Mouse (Mus musculus) testis, adult 2 months (tissue): ENCODE measurements around the gene Srl. TPM values are rescaled to one million over a fixed set of nuclear protein-coding genes. Genes with fewer than 3 reads are reported as not detected.

Experiments
- H3K27ac ChIP-seq: fragments of 200-500 bp; 2 replicates; pipeline ENCODE4 v1.5.1; 2012; ENCODE audit warnings: low read depth, low read length; ENCODE audit not compliant: control insufficient read depth, insufficient read depth
- H3K27me3 ChIP-seq: fragments of 200-500 bp; 2 replicates; pipeline ENCODE4 v1.6.1; 2012; ENCODE audit warnings: mild to moderate bottlenecking, low read length, moderate library complexity; ENCODE audit not compliant: control insufficient read depth, insufficient read depth
- H3K36me3 ChIP-seq: fragments of 200-500 bp; 2 replicates; pipeline ENCODE4 v1.6.1; 2012; ENCODE audit warnings: mild to moderate bottlenecking, low read length; ENCODE audit not compliant: control insufficient read depth, insufficient read depth
- H3K4me1 ChIP-seq: fragments of 200-500 bp; 2 replicates; pipeline ENCODE4 v1.6.1; 2012; ENCODE audit warnings: low read length; ENCODE audit not compliant: control insufficient read depth, insufficient read depth
- H3K4me3 ChIP-seq: fragments of 200-500 bp; 2 replicates; pipeline ENCODE4 v1.5.1; 2012; ENCODE audit warnings: low read depth, mild to moderate bottlenecking, low read length, moderate library complexity, mixed read lengths; ENCODE audit not compliant: control insufficient read depth
- CTCF ChIP-seq: fragments of 200-500 bp; IDR thresholded peaks from 2 replicates; pipeline ENCODE4 v1.5.1; 2012; ENCODE audit warnings: low read depth, mild to moderate bottlenecking, inconsistent platforms, low read length, moderate library complexity; ENCODE audit not compliant: control insufficient read depth, insufficient read depth, insufficient replicate concordance
- POLR2A ChIP-seq: fragments of 200-500 bp; IDR thresholded peaks from 2 replicates; pipeline ENCODE4 v1.6.1; 2012; ENCODE audit warnings: low read depth, mild to moderate bottlenecking, inconsistent platforms, low read length, moderate library complexity; ENCODE audit not compliant: control insufficient read depth
- polyA plus RNA-seq: library from polyadenylated mRNA; depleted of rRNA; stranded (reverse); fragments of >200 nt; gene quantifications from 2 replicates; pipeline ENCODE4 v1.2.3, GENCODE M21; 2012

Srl gene
- polyA plus RNA-seq, 1 experiment, result 6.1 TPM

GRCm38 (mm10) chr16:4512661-4513438, 28.8 kb downstream of the Srl start:
- no peak for TF ChIP-seq POLR2A
- no peak for TF ChIP-seq CTCF
- Histone ChIP-seq H3K36me3 (no peaks in the 10 kb centered on the region), H3K4me3 (no peak overlapping the region), H3K27me3 (no peaks in the 10 kb centered on the region), H3K27ac (no peak overlapping the region), H3K4me1 (peaks cover 2% of the 10 kb centered on the region)

GRCm38 (mm10) chr16:4511371-4511770, 30.2 kb downstream of the Srl start:
- Histone ChIP-seq H3K4me1 (peaks cover 2% of the 10 kb centered on the region), H3K27ac (no peak overlapping the region), H3K27me3 (no peaks in the 10 kb centered on the region), H3K4me3 (no peak overlapping the region), H3K36me3 (no peaks in the 10 kb centered on the region)
- TF ChIP-seq CTCF (no peak), POLR2A (no peak)

- no peak overlapping the region for H3K4me3 ChIP-seq
- no peak for TF ChIP-seq POLR2A
- TF ChIP-seq CTCF, result no peak
- no peak overlapping the region for H3K27ac ChIP-seq
- H3K36me3 ChIP-seq, result no peaks in the 10 kb centered on the region
- H3K4me1 ChIP-seq, result no peaks in the 10 kb centered on the region
- no peaks in the 10 kb centered on the region for H3K27me3 ChIP-seq
Observed at GRCm38 (mm10) chr16:4506181-4506580, 35.4 kb downstream of the Srl start.

- H3K27ac ChIP-seq, result no peak overlapping the region
- H3K4me3 ChIP-seq, result no peak overlapping the region
- H3K4me1 ChIP-seq, result peaks cover 2% of the 10 kb centered on the region; the same call in 1 of the 2 replicates
- H3K36me3 ChIP-seq, result no peaks in the 10 kb centered on the region
- H3K27me3 ChIP-seq, result no peaks in the 10 kb centered on the region
- no peak for TF ChIP-seq POLR2A
- no peak for TF ChIP-seq CTCF
Observed at GRCm38 (mm10) chr16:4503495-4503894, 38.1 kb downstream of the Srl start.

- Histone ChIP-seq H3K4me1 (peaks cover 5% of the 10 kb centered on the region; the same call in 1 of the 2 replicates), H3K27me3 (no peaks in the 10 kb centered on the region), H3K27ac (no peak overlapping the region), H3K4me3 (no peak overlapping the region), H3K36me3 (no peaks in the 10 kb centered on the region)
- TF ChIP-seq POLR2A (no peak), CTCF (no peak)
Observed at GRCm38 (mm10) chr16:4502568-4502967, 39.0 kb downstream of the Srl start.

GRCm38 (mm10) chr16:4501703-4502102, 39.9 kb downstream of the Srl start:
- TF ChIP-seq CTCF (no peak), POLR2A (no peak)

GRCm38 (mm10) chr16:4500598-4501385, 40.8 kb downstream of the Srl start:
- TF ChIP-seq CTCF, result no peak
- TF ChIP-seq POLR2A, result no peak
- H3K27ac ChIP-seq, result no peak overlapping the region
- H3K4me1 ChIP-seq, result peaks cover 6% of the 10 kb centered on the region; the same call in 1 of the 2 replicates
- no peak overlapping the region for H3K4me3 ChIP-seq
- no peaks in the 10 kb centered on the region for H3K27me3 ChIP-seq
- no peaks in the 10 kb centered on the region for H3K36me3 ChIP-seq

More at GRCm38 (mm10) chr16:4501703-4502102, 39.9 kb downstream of the Srl start:
- Histone ChIP-seq H3K4me3 (no peak overlapping the region), H3K27ac (no peak overlapping the region), H3K36me3 (no peaks in the 10 kb centered on the region), H3K27me3 (no peaks in the 10 kb centered on the region), H3K4me1 (peaks cover 6% of the 10 kb centered on the region; the same call in 1 of the 2 replicates)
